Mouse (Mus musculus) spleen, postnatal 14 days (tissue): ENCODE results near the gene Rgs11.

ENCODE experiments used
- DNase-seq, 2 experiments: peaks; one replicate each; pipeline ENCODE4 v3.0.0; 2021 to 2022; ENCODE audit warnings: low spot score in 2 of 2

Gene Rgs11

DNA sequence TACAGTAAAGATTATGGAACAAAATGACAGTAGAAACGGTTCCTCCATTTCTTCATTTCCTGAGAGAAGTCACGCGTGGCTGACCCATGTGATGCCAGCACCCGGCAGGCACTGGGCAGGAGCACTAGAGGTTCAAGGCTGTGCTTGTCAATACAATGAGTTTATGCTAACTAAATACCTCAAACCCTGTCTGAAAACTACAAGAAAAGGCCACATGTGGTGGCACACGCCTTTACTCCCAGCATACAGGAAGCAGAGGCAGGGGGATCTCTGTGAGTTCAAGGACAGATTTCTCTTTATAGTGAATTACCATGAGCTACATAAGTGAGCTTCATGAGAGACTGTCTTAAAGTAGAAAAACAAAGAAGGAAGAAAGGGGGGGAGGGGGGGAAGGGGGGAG is 28.4 kb downstream of the Rgs11 start:
- no peak for DNase-seq

DNA sequence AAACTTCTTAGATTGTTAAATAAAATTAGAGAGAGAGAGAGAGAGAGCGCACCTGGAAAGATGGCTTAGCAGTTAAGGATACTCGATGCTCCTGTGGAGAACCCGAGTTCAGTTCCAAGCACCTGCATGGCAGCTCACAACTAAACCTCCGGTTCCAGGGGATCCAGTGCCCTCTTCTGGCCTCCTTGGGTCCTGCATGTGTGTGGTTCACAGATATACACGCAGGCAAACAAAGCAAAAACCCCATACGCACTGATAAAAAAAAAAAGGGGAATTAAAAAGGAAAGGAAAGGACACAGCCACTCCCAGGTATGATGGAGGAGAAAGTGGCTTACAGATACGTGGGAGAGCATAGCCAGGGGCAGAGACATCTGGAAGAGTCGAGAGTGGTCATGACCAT is 30.1 kb downstream of the Rgs11 start:
- no peak for DNase-seq

DNA sequence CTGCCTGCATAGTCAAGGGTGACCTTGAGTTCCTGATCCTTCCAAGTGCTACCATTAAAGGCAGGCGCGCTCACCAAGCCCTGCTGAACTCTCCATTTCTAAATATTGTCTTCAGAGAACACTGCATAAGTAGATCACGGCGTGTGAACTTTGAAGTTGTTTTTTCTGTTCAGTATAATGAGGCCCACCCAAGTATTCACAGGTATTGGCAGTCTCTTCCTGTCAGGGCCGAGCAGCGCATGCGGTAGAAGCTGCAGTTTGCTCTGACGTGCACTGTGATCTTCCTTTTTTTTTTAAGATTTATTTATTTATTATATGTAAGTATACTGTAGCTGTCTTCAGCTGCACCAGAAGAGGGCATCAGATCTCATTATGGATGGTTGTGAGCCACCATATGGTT is 31.6 kb downstream of the Rgs11 start:
- no peak for DNase-seq

DNA sequence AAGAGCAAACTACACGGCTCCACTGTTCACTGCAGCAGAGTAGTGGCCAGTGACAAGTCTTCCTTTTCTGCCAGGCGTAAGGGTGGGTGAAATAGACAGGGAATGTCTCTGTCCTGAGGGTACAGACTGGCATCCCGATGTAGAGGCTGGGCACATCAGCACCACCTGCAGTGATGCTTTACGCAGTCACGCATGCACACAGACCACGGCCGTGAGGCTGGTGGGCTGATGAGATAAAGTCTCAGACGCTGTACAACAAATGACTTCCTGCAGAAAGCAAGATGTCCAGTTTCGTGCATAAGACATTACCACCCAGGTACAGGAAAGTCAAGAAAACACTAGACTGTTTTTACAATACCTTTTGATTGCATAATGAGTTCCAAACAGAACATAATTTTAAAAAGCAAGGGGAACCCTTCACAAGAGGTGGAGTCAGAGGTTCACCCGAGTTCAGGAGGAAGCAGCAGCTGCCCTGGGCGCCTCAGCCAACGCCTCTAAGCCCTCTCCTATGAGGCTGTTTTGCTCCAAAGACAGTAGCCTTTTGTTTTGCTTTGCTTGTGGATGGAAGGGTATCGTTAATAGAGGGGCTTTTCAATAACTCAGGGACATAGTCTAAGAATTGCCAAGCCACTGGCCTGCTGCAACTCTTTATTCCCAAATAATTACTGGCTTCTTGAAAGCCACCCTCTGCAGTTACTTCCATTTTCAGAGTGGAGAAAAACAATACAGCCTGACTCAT is 32.5 kb downstream of the Rgs11 start:
- no peak for DNase-seq

DNA sequence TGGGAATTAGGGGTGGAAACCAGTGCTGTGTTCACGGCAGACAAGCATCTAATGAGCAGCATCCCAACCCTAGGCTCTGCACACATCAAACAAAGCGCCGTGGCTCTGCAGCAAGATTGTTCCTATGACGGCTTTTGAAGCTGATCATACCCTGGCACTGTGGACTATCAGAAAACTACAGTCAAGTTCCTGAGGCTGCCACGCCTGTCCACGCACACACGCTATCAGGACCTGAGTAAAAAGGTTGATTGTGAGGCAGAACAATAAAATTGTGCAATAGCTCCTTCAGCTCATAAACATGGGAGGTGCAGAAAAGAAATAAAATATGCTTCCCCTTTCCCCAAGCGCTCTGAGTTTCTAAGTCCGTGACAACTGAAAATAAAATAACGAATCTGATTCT is 34.9 kb downstream of the Rgs11 start:
- no peak for DNase-seq

DNA sequence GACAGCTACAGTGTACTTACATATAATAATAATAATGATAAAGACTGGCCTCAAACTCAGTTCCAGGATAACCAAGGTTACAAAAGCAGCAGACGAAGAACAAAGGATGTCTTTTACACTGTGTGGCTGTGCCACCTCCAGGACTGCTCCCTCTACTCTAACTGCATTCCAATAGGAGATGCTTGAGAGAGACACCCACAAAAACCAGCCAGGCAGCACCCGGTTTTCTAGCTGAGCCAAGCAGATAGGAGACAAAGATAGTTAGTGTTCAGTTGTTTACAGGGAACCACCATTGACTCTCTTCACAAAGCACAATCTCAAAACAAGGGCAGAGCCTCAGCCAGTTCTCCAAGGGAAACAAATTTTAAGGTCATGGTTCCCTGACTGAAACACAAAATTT is 36.8 kb downstream of the Rgs11 start:
- no peak for DNase-seq

DNA sequence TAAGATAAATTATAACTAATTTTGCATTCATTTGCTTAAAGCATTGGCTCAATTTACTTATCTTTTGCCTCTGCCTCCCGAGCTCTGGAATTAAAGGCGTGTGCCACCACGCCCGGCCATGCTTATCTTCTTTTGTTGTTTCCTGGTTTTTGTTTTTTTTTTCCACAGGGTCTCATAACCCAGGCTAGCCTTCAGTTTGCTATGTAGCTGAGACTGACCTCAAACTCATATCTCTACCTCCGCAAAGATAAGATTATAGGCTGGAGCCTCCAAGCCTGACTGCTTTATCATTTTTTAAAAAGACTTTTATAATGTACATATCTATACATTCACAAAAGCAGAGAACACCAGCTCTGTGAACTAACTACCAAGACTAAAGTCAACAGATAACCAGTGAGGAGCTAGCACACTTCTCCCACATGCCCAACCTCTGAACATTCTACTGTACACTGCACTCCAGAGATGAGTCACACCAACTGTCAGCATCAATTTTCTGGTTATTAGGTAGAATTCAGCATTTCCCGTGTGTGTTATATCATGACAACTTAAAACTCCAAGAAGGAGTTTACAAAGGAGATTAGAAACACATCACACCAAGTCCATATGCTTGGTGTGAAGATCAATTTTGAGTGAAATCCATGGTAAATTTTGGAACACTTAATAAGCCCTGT is 37.5 kb downstream of the Rgs11 start:
- no peak for DNase-seq

DNA sequence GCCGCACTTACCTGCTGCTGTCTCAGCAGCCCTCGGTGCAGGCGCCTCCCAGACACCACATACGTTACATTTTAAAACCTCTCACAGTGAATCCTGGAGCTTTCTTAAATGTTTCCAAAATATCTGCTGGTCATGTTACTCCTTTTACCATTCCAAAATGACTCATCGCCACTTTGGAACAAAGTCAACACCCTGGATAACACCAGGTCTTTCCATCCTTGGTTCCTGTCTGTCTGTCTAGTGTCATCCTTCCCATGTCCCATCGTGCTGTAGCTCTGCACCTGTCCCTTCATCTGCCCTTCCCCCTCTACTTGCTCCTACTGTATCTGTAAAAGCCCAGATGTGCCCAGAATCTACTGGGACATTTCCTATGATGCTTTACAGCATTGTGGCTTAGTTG is 38.2 kb downstream of the Rgs11 start:
- DNase-seq = no peak

DNA sequence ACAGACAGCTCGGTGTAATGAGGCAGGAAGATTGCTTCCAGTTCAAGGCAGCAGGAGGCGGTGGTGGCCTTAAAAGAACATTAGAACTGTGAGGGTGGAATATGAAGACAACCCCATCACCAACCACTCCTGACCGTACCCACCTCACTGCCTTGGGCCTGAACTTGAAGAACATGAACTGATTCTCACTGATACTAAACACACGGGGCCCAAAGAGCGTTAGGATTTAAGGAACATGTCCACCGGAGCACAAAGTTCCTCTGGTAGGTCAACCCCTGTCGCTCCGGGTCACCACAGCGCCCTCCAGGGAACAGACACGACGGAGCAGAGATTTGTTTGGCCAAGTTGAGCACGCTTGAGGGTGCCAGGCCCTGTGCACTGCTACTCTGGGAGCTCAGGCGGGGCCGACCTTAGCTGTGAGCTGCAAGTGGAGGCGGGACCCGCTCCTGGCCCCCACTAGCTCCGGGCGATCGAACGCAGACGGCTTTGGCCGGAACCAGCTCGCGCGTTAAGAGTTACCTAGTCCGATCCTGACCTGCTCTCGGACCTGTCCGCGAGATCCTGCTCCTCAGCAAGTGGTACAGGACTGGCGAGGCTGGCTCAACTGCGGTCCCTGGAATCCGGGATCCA is 40.8 kb downstream of the Rgs11 start:
- DNase-seq = peak; percentile 33 to 43

DNA sequence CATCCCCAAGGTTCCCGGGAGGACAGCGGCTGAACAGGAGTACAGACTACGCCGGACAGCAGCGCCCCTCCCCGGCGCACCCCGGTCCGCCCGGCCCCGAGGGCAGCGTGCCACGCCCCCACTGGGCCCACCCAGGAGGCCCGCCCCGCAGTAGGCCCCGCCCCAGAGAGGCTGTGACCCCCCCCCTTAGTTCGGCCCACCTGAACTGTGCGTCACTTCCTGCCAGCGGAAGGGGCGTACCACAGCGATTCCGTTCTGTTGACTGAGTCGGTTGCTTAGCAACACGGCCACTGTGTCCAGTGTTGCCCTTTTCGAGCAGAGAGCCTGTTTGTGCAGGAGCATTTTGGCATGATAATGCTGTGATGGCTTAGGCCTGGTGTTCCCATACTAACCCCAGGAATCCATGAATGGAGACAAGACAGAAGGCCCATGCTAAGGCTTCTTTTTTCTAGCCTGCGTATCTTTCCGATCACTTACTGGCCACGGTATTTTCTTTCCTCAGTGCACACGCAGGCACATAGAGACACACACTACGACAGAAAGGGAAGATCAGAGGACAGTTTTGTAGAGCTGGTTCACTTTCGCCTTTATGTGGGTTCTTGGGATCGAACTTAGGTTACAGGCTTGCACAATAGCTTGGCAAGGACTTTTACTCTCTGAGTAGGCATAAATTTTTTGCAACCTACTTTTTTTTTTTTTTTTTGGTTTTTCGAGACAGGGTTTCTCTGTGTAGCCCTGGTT is 41.5 kb downstream of the Rgs11 start, which contains the start of gene Fam234a:
Gene Fam234a, minus strand, starts transcription at position 142 of the 741 bp plus-strand sequence.
- peak; percentile 76 to 81 for DNase-seq

DNA sequence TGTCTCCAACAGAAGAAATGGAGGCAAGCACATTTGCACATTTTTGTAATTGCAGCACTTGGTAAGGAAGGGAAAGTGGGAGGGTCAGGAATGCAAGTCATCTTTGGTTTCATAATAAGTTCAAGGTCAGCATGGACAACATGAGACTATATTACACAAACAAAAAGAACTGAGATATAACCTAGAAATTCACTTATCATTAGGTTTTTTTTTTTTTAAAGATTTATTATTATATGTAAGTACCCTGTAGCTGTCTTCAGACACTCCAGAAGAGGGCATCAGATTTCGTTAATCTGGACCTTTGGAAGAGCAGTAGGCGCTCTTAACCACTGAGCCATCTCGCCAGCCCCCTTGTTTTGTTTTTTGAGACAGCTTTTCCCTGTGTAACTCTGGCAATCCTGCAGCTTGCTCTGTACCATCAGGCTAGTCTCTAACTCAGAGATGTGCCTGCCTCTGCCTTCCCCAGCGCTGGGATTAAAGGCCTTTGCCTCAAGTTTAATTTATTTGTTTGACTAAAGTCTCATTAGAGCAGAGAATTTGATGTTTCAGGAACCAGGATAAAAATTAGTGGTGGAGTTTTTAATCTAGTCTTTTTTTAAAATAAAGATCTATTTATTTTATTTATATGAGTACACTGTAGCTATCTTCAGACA is 49.3 kb downstream of the Rgs11 start:
- no peak for DNase-seq

DNA sequence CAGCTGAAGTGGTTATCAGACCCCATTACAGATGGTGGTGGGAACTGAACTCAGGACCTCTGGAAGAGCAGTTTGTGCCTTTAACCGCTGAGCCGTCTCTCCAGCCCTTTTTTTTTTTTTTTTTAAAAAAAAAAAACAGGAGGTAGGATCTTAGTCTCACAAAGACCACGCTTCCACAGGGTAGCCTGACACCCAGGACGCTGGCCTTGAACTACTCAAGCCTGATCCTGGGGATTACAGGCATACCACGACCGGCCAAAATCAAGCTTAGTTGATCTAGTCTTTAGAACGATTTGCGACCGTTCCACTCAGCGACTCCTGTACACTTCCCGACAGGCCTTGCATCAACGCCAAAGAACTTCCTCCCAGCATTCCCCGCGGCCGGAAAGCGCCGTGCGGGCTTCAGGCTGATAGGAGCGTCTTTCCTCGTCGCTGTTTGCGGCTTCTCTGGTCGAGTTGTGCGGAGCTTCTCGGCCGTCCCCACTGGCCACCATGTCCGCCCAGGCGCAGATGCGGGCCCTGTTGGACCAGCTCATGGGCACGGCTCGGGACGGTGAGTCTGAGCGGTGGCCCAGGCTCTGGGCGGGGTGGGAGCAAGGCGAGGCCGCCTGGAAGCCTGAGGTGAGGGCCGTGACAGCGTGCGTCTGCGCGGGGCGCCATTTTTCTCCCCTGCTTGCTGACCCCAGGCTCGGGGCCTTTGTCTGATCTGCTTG is 49.9 kb downstream of the Rgs11 start, which contains the start of gene Luc7l:
Gene Luc7l, plus strand, starts transcription at position 358 of the 713 bp plus-strand sequence.
- peak; percentile 86 to 89 for DNase-seq

DNA sequence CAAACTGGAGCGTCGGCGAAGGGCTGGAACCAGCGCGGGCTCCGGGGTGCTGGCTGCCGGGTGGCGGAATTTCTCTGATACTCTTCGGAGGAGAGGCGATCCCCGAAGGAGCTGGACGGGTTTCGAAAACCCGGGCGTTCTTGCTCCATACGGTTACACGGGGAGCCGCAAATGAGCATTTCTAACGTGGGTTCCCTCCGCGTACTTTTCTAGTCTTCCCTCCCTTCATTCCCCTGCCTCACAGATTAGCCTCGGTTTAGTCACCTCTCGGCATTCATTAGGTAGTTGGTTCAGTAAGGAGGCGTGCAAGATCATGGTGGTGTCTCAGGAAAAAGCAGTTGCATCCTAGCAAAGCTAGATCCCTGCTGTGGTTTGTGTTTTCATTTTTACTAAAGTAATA is 50.6 kb downstream of the Rgs11 start:
- DNase-seq = no peak

DNA sequence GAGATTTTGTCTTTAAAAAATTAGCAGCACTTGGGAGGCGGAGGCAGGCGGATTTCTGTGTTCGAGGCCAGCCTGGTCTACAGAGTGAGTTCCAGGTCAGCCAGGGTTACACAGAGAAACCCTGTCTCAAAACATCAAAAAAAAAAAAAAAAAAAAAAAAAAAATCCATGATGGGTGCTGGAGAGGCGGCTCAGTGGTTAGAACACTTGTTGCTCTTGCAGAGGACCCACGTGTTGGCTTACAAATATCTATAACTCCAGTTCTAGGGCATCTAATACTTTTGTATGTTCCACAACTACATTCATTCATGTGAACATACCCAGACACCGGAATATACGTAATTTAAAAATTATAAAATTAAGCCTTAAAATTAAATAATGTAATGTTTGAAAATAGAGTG is 52.6 kb downstream of the Rgs11 start:
- no peak for DNase-seq
